In genomic region chr1:146719556-146719955, GRCm38 (mm10) we compare ENCODE assay signal across 18 mouse cellular contexts.
DNase-seq lines count a peak whose midpoint lies in the region; ATAC-seq lines count a peak whose summit lies in the region.
"Had no signal": no experiment of that assay in that cellular context is flagged by ENCODE, and none has a peak within 500 bp of the region (broad histone marks: within the 10 kb centered on the region; RNA-seq: fewer than 3 reads in every experiment).

No protein-coding gene starts in this region.

- DNase-seq in frontal cortex, postnatal 36 days (ENCODE audit: low spot score in 2 of 2) = no peak
- DNase-seq in A20 (ENCODE audit: low read depth, low spot score) = peak; percentile 7
- peak; percentile 63 for DNase-seq in brain, adult 2 months (ENCODE audit: low read depth, low spot score)
- DNase-seq in spleen, postnatal 4 days (ENCODE audit: low spot score in 2 of 2) = no peak
- DNase-seq in urinary bladder, postnatal 36 days (ENCODE audit: low spot score in 2 of 2) = no peak
- DNase-seq in testis, postnatal 10 days (ENCODE audit: low spot score) = no peak
- DNase-seq: adrenal gland, adult 2 months; adrenal gland, postnatal 14 days; cerebellum, adult 11 months; cerebellum, adult 2 months; cerebellum, adult 9-11 months; cerebellum, postnatal 25 days; gastrocnemius, adult 2 months; gastrocnemius, postnatal 14 days; heart, adult 11 months had no signal

- ATAC-seq in frontal cortex, adult (ENCODE audit: low TSS enrichment) = peak; percentile 91
- ATAC-seq: forebrain, embryonic 15.5 days; Patski had no signal

Comparison
In these comparisons a context has a peak if more than half of its experiments do, and no peak if none do; other contexts are left out.
1. DNase-seq: peak in A20 (single experiment) and brain, adult 2 months (single experiment); none in frontal cortex, postnatal 36 days (0 of 2), spleen, postnatal 4 days (0 of 2), urinary bladder, postnatal 36 days (0 of 2) and testis, postnatal 10 days (single experiment).